Mouse (Mus musculus): ENCODE results near the gene Fermt1.

Fermt1 gene

GRCm38 (mm10) chr2:132945326-132946207, at the start of gene Fermt1:
TSS of gene Fermt1 (minus strand) at chr2:132945906.
- in situ Hi-C loops (cut with MboI, MseI): no loop called here

- in situ Hi-C loops (cut with MboI, MseI): no loop called here
These were observed 47.2 kb upstream of the Fermt1 start for GRCm38 (mm10) chr2:132992659-132993531.

GRCm38 (mm10) chr2:132989778-132990564, 44.3 kb upstream of the Fermt1 start:
- in situ Hi-C loops (cut with MboI, MseI): no loop called here

- in situ Hi-C loops (cut with MboI, MseI): no loop called here
These were observed 27.6 kb upstream of the Fermt1 start for GRCm38 (mm10) chr2:132973346-132973745.

DNA sequence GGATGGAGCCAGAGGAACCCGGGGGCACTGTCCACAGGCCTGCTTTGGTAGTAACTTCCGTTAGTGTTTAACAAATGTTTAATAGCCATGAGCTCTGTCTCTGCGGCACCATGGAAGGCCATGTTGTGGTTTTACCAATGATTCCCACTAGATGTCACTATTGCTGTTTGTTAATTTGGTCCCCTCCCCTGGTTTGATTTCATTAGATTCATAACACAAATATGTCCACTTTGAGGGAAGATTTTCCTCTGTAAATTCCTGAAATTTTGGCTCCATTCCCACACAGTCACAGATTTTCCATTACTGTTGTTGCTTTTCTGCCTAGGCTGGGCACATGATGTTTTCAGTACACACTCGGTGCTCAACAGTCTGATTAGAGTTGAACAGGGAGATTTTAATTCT, 25.1 kb upstream of the Fermt1 start:
- in situ Hi-C loops (cut with MboI, MseI): no loop called here

DNA sequence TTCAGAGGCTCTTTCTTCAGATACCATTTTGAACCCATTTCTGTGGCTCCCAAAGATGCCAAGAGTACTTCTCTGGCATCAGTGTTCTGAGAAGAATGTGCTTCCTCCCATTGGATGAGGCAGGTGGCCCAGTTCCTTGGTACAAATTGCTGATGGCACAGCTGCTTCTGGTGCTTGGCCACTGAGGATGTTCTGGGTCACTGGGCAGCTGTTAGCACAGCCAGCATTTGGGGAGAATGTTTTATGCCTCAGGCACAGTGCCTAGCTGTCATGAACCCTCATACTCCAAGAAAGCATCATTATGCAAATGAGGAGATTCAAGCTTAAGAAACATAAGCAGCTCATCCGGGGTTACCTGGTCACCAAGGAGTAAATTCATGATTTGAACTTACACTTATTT, 12.1 kb upstream of the Fermt1 start:
- in situ Hi-C loops (cut with MboI, MseI): no loop called here

GRCm38 (mm10) chr2:132952197-132952596, 6.5 kb upstream of the Fermt1 start:
- in situ Hi-C loops (cut with MboI, MseI): no loop called here

DNA sequence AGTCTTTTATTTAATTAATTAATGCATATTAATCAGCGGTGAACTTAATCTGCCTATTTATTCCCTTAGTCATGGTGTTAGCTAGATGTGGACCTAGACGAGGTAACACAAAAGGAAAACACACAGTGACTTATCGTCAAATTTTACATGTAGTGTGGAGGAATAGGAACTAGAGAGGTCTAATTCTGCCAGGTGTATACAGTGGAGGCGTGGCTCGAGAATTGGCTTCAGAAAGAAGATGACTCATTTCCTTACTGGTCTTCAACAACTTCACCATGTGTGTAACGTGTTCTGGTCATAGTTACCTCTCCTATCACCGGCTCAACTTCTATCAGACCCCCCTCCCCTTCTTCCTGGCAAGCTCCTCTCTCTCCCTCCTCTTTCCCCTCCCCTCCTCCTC, 2.5 kb upstream of the Fermt1 start:
- in situ Hi-C loops (cut with MboI, MseI): no loop called here

DNA sequence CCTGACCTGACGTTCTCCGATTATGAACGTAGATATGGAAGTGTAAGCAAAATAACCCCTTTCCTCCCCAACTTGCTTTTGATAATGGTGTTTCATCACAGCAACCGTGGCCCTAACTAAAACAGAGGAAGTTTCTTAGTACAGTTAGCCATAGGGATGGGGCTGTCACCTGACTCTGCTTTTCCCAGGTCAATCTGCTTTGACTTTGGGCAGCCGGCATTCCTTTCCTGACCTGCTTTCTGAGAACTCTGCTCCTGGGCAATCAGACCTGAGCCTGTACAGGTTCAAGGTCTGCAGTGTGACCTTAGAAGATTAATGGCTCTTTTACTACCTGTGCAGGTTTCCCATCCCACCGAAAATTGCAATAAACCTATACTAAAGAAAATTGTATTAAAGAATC, 1.3 kb upstream of the Fermt1 start:
- in situ Hi-C loops (cut with MboI, MseI): no loop called here

DNA sequence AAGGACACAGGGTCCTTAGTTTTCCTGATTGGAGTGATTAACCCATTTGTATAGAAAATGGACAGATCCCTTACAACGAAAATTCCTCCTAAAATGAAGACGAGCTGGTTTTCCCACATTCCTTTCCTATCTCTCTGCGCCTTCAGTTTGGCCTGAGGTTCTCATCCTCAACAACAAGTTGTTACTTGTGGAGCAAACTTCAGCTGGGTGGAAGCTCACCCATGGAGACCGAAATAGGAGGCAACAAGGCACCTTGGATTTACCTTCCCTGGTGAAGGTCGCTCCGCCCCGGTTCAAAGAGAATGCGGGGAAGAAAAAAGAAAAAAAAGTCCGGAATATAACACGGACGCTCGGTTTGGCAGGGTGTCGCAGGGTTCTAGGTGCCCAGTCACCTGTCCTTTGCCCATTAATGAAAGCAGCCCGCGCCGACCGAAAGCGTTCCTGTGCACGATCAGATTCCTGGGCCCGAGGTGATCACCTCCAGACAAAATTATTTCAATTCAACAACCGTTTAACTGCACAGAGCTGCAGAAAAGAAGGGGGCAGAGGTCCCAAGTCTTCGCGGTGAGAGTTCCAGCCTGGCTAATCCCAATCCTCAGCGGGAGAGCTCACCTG, 888 bp downstream of the Fermt1 start:
- in situ Hi-C loops (cut with MboI, MseI): no loop called here

DNA sequence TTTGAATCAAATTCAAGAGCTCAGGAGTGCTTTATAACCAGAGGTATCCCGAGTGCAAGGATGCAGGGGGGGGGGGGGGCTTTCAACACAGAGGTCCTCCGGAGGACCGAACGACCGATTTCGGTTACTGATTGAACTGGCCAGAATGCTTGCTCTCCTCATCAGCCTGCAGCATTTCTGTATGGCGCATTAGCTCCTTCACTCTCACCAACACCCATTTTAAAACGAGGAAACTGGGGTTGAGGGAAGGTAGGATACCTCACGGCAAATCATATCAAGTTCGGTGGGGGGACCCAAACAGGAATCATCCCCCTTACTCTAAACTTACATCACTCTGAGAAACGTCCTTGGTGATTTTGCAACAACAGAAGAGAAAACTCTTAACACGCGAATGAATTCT, 1.7 kb downstream of the Fermt1 start:
- in situ Hi-C loops (cut with MboI, MseI): no loop called here

GRCm38 (mm10) chr2:132943596-132943995, 2.1 kb downstream of the Fermt1 start:
- in situ Hi-C loops (cut with MboI, MseI): no loop called here

- in situ Hi-C loops (cut with MboI, MseI): no loop called here
These were observed 6.7 kb downstream of the Fermt1 start for GRCm38 (mm10) chr2:132939056-132939455.

GRCm38 (mm10) chr2:132936176-132936575, 9.5 kb downstream of the Fermt1 start:
- in situ Hi-C loops (cut with MboI, MseI): no loop called here

DNA sequence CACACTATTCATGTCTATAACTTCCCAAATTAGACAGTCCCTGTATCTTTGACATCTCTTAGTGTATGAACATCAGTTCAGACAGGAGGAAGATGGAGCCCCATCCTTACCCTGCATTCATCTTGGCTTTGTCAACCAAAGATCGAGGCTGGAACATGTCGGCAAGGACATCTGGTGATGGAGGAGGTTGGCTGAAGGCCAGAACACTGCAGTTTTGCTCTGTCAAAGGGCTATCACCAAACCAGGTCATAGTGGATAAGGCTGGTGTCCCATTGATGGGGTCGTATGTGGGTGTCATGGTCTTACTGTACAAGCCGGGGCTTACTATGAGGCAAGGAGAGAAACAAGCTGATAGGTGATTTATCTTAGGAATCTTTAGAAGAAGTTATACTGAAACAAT, 11.0 kb downstream of the Fermt1 start:
- in situ Hi-C loops (cut with MboI, MseI): no loop called here

- in situ Hi-C loops (cut with MboI, MseI): no loop called here
These were observed 11.6 kb downstream of the Fermt1 start for GRCm38 (mm10) chr2:132934142-132934541.

GRCm38 (mm10) chr2:132928999-132929398, 16.7 kb downstream of the Fermt1 start:
- in situ Hi-C loops (cut with MboI, MseI): no loop called here

GRCm38 (mm10) chr2:132927871-132928270, 17.8 kb downstream of the Fermt1 start:
- in situ Hi-C loops (cut with MboI, MseI): no loop called here

GRCm38 (mm10) chr2:132927298-132927697, 18.4 kb downstream of the Fermt1 start:
- in situ Hi-C loops (cut with MboI, MseI): no loop called here

GRCm38 (mm10) chr2:132923290-132924085, 22.2 kb downstream of the Fermt1 start:
- in situ Hi-C loops (cut with MboI, MseI): no loop called here
